Mouse (Mus musculus) left cerebral cortex, postnatal 36 days (tissue): ENCODE results near the gene Shisal2a. TPM values are rescaled to one million over a fixed set of nuclear protein-coding genes. Genes with fewer than 3 reads are reported as not detected.
A peak's percentile ranks its signal among the peaks of the same experiment; 100 is the strongest.

Experiments used
- DNase-seq, 2 experiments: peaks; one replicate each; pipeline ENCODE4 v3.0.0; 2021 to 2022; ENCODE audit warnings: low spot score in 2 of 2, mixed read lengths in 1 of 2
- intact Hi-C: fragments of 180-260 bp; cut with DNase I; formaldehyde crosslinking; loops from one replicate; pipeline ENCODE4 v1.15.1; 2025
- total RNA-seq, 2 experiments: library from RNA; stranded (reverse); gene quantifications; 2 replicates each; pipeline ENCODE4 v1.2.3; 2021

The Shisal2a gene
- total RNA-seq, 2 experiments from 2014 or later, result not detected

GRCm38 (mm10) chr4:108345826-108346225 lies 37.3 kb downstream of the Shisal2a start:
- intact Hi-C loops, result no loop called here
- no peak for DNase-seq

DNA sequence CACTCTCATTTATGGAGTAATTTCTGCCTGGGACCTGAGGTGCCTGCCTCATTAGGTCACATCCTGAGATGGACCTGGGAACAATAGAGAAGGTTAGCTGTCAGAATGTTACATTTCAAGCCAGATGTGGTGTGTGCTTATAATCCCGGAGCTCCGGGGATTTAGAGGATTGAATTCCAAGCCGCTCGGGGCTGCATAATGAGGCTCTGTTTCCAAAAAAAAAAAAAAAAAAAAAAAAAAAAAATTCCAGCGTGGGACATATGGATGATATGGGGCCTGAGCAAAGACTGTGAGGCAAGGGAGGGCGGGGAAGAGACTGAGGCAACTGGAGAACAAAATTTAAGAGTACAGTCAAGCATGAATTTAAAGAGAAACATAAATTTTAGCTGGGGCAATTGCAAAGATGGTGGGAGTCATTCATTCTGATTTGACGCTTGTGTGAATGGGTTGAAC lies 38.5 kb downstream of the Shisal2a start:
- intact Hi-C loops, result no loop called here
- no peak for DNase-seq

GRCm38 (mm10) chr4:108339277-108339690 lies 43.9 kb downstream of the Shisal2a start:
- intact Hi-C loops, result loop anchor here (2.0 to 5.0 kb wide), 2 partner anchors 120 to 238 kb away; partner anchors contain the start of genes Orc1, Prpf38a and Tut4
- DNase-seq, result peak in 1 of 2 experiments; percentile 51

GRCm38 (mm10) chr4:108338811-108339210 lies 44.3 kb downstream of the Shisal2a start:
- intact Hi-C loops, result loop anchor here (2.0 to 5.0 kb wide), 2 partner anchors 120 to 238 kb away; partner anchors contain the start of genes Orc1, Prpf38a and Tut4
- peak; percentile 63 to 82 for DNase-seq

- DNase-seq, result peak in 1 of 2 experiments; percentile 28
- intact Hi-C loops, result loop anchor here (2.0 to 5.0 kb wide), 2 partner anchors 120 to 239 kb away; partner anchors contain the start of genes Orc1, Prpf38a and Tut4
These were observed 44.8 kb downstream of the Shisal2a start for GRCm38 (mm10) chr4:108338321-108338733.

- no peak for DNase-seq
- intact Hi-C loops, result loop anchor here (2.0 to 5.0 kb wide), 2 partner anchors 121 to 239 kb away; partner anchors contain the start of genes Orc1, Prpf38a and Tut4
These were observed 45.3 kb downstream of the Shisal2a start for GRCm38 (mm10) chr4:108337817-108338216.

- intact Hi-C loops, result loop anchor here (5.0 kb wide), 1 partner anchor 241 kb away; the partner anchor contains the start of genes Orc1 and Prpf38a
- DNase-seq, result no peak
These were observed 46.4 kb downstream of the Shisal2a start for GRCm38 (mm10) chr4:108336765-108337164.

DNA sequence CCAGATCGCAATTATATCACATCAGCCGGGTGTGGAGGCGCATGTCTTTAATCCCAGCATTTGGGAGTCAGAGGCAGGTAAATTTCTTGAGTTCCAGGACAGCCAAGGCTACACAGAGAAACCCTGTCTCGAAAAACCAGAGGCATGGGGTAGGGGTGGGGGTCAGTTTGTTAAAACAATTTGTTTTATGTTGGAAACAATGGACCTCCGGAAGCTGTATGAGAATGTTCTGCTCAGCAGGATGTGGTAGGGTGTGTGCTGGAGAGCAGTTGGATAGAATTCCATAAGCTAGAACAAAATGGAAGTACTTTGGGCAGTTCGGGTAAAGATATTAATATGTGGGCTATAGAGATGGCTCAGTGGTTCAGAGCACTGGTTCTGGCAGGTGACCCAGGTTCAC lies 47.7 kb downstream of the Shisal2a start:
- no peak for DNase-seq
- intact Hi-C loops, result loop anchor here (5.0 kb wide), 1 partner anchor 242 kb away; the partner anchor contains the start of genes Orc1 and Prpf38a

DNA sequence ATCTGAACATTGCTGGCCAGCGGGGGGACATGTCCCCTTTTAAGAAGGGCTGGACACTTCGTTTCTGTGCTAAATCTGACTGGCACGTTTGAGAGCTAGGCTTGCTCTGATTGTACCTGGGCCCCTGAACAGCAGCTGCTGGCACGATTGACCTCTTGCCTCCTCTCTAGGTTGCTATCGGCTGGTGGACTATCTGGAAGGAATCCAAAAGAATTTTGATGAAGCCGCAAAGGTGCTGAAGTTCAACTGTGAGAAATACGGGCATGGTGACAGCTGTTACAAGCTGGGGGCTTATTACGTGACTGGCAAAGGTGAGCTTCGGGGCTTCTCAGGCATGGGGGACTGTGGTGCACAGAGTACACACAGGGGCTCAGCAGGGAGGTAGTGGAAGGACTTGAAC lies 51.1 kb downstream of the Shisal2a start:
- no peak for DNase-seq

DNA sequence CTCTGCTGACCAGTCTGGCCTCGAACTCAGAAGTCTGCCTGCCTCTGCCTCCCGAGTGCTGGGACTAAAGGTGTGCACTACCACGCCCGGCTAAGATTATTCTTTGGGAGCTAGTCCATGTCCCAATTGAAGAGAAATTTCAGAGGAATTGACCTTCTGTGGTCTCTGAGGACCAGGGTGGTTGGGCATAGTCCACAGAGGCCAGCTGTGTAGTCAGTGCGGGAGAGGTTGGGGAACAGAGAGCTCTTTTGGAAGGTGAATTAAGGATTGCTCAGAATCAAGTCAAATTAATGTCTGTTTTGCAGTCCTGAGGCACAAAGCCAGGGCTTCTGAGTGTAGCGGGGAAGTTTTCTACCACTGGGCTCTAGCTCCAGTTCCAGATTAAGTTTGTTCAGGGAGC lies 53.3 kb downstream of the Shisal2a start:
- intact Hi-C loops, result no loop called here
- no peak for DNase-seq

More for the DNA sequence above, 51.1 kb downstream of the Shisal2a start:
- intact Hi-C loops, result no loop called here

GRCm38 (mm10) chr4:108327730-108328484 lies 55.2 kb downstream of the Shisal2a start, which contains the start of gene Coa7:
TSS of gene Coa7 (plus strand) at chr4:108328140.
- intact Hi-C loops, result loop anchor here (2.0 kb wide), 1 partner anchor 27 kb away; the partner anchor contains the start of gene Zyg11b
- DNase-seq, result peak; percentile 95

GRCm38 (mm10) chr4:108327071-108327579 lies 56.0 kb downstream of the Shisal2a start:
- DNase-seq, result peak; percentile 26 to 28
- intact Hi-C loops, result loop anchor here (2.0 kb wide), 1 partner anchor 26 kb away; the partner anchor contains the start of gene Zyg11b

GRCm38 (mm10) chr4:108323588-108323987 lies 59.6 kb downstream of the Shisal2a start:
- intact Hi-C loops, result no loop called here

GRCm38 (mm10) chr4:108320627-108321380 lies 62.3 kb downstream of the Shisal2a start:
- intact Hi-C loops, result no loop called here
- DNase-seq, result no peak

More at GRCm38 (mm10) chr4:108323588-108323987, 59.6 kb downstream of the Shisal2a start:
- no peak for DNase-seq

- intact Hi-C loops, result loop anchor here (10.0 kb wide), 1 partner anchor 425 kb away; no protein-coding TSS in a partner anchor
- DNase-seq, result no peak
These were observed 63.4 kb downstream of the Shisal2a start for GRCm38 (mm10) chr4:108319747-108320146.

DNA sequence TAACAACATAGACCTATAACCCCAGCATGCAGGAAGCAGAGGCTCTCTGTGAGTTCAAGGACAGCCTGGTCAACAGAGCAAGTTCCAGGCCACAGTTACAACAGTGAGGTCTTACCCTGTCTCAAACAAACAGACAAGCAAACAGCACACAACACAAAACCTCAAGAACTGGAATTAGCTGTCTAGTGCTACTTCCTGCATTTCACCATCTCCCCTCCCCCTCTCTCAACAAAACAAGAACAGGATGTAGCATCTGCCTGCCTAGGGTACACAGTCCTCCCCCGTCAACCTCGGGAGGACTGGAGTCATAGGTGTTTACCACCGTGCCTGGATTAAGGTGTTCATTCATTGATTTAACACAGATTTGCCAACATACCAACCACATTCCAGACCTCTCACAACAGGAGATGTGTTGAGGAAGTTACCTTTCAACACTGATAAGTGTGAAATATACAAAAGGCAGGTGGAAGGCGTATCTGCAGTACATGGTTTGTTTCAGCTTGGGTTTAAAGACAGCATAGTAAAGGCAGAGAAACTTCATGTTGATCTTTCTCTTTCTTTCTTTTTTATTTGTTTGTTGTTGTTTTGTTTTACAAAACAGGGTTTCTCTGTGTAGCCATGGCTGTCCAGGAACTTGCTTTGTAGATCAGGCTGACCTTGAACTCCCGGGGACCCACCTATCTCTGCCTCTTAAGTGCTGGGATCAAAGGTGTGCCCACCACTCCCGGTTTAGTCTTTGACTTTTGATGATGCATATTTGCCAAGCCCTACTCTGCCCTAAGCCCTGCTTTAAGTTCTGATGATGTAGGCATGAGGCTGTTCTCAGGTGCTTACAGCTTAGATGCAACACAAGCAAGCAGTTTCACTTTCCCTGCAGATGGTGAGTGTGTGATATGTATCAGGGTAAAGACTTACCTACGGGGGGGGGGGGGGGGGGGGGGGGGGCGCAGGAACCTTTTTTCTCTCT lies 64.2 kb downstream of the Shisal2a start:
- intact Hi-C loops, result loop anchor here (10.0 kb wide), 1 partner anchor 424 kb away; no protein-coding TSS in a partner anchor
- DNase-seq, result no peak
